Mouse (Mus musculus) liver, postnatal 0 days (tissue): ENCODE measurements around the gene Serpina5. TPM values are rescaled to one million over a fixed set of nuclear protein-coding genes. Genes with fewer than 3 reads are reported as not detected.
"Not testable (repeated sequence)": the region's sequence is repeated elsewhere in the genome, so short reads cannot be mapped to it uniquely, and the experiment has no call there.

Source experiments
- ATAC-seq: fragments of 200-750 bp; cut with Nextera tagmentation; 2 replicates; pipeline ENCODE4 v1.8.0; 2017; ENCODE audit warnings: mild to moderate bottlenecking, moderate library complexity
- DNase-seq: peaks from one replicate; pipeline ENCODE4 v3.0.0-alpha.2; 2016
- H3K27ac ChIP-seq: fragments of 300-500 bp; sonication (generic); 2 replicates; pipeline ENCODE4 v1.5.1; 2014; ENCODE audit warnings: antibody characterized with exemption, moderate library complexity, mild to moderate bottlenecking, low read depth
- H3K27me3 ChIP-seq: fragments of 300-500 bp; sonication (generic); 2 replicates; pipeline ENCODE4 v1.6.1; 2014; ENCODE audit warnings: low read length, control low read depth, mixed read lengths; ENCODE audit not compliant: insufficient read depth
- H3K36me3 ChIP-seq: fragments of 300-500 bp; sonication (generic); replicated peaks from 2 replicates; pipeline ENCODE4 v1.6.1; 2014; ENCODE audit warnings: mild to moderate bottlenecking, control low read depth, low read length, moderate library complexity, mixed read lengths; ENCODE audit not compliant: insufficient read depth
- H3K4me1 ChIP-seq: fragments of 300-500 bp; sonication (generic); 2 replicates; pipeline ENCODE4 v1.6.1; 2014; ENCODE audit warnings: antibody characterized with exemption, mild to moderate bottlenecking, control low read depth; ENCODE audit not compliant: insufficient read depth
- H3K4me2 ChIP-seq: fragments of 300-500 bp; sonication (generic); 2 replicates; pipeline ENCODE4 v1.6.1; 2014; ENCODE audit warnings: low read depth, mild to moderate bottlenecking, low read length, moderate library complexity, mixed read lengths
- H3K4me3 ChIP-seq: fragments of 300-500 bp; sonication (generic); 2 replicates; pipeline ENCODE4 v1.5.1; 2014; ENCODE audit warnings: low read depth, low read length
- H3K9ac ChIP-seq: fragments of 300-500 bp; sonication (generic); replicated peaks from 2 replicates; pipeline ENCODE4 v1.6.1; 2014; ENCODE audit warnings: mild to moderate bottlenecking, moderate library complexity
- H3K9me3 ChIP-seq: fragments of 300-500 bp; sonication (generic); 2 replicates; pipeline ENCODE4 v1.6.1; 2016; ENCODE audit warnings: mild to moderate bottlenecking, control low read depth, low read length, mixed read lengths
- CTCF ChIP-seq: sonication (generic); IDR thresholded peaks from 2 replicates; pipeline ENCODE4 v1.5.1; 2016; ENCODE audit warnings: antibody characterized with exemption, low read depth
- EP300 ChIP-seq: IDR thresholded peaks from 2 replicates; pipeline ENCODE4 v1.6.1; 2016; ENCODE audit warnings: antibody characterized with exemption, low read depth, mild to moderate bottlenecking
- WGBS: fragments of 180-500 bp; shearing (Covaris S2); extraction: QIAGEN DNeasy Blood & Tissue Kit; methylation state at CpG from one replicate; pipeline ENCODE4 v1.1.7; 2014; ENCODE audit not compliant: insufficient replicate concordance; 5-methylcytosine and 5-hydroxymethylcytosine counted together
- polyA plus RNA-seq: library from polyadenylated mRNA; unstranded; fragments of >200 nt; fragmentation: Nextera tagmentation; extraction: Ambion mirVana; gene quantifications from 2 replicates; pipeline ENCODE4 v1.2.1, GENCODE M21; 2015

Gene Serpina5
- polyA plus RNA-seq, 1 experiment from 2014 or later: 0.54 TPM

- TF ChIP-seq EP300 (peak; percentile 36; the same call in 1 of the 2 replicates), CTCF (no peak)
- H3K4me3 ChIP-seq: no peak overlapping the region
- no peak overlapping the region for H3K9ac ChIP-seq
- 0 out of 2 replicates have a peak, but pooled peaks cover 3% of the 10 kb centered on the region for H3K4me1 ChIP-seq
- H3K27ac ChIP-seq: peak overlapping the region; percentile 55
- H3K4me2 ChIP-seq: no peak overlapping the region
- no peaks in the 10 kb centered on the region for H3K36me3 ChIP-seq
- WGBS: 44% methylated on average over 2 of the region's 2 CpGs
- DNase-seq (no peak), ATAC-seq (peak; percentile 78)
- H3K9me3 ChIP-seq: no peaks in the 10 kb centered on the region
- H3K27me3 ChIP-seq: no peaks in the 10 kb centered on the region
Observed at GRCm38 (mm10) chr12:104090119-104090518, 10.8 kb upstream of the Serpina5 start.

GRCm38 (mm10) chr12:104091303-104091702 lies 9.6 kb upstream of the Serpina5 start:
- H3K9ac ChIP-seq: no peak overlapping the region
- WGBS: 79% methylated on average over 1 of the region's 1 CpGs
- H3K9me3 ChIP-seq: no peaks in the 10 kb centered on the region
- ATAC-seq (no peak), DNase-seq (no peak)
- H3K36me3 ChIP-seq: no peaks in the 10 kb centered on the region
- H3K27ac ChIP-seq: no peak overlapping the region
- TF ChIP-seq EP300: no peak
- TF ChIP-seq CTCF: no peak
- H3K4me2 ChIP-seq: no peak overlapping the region
- H3K4me3 ChIP-seq: no peak overlapping the region
- H3K4me1 ChIP-seq: 0 out of 2 replicates have a peak, but pooled peaks cover 3% of the 10 kb centered on the region
- no peaks in the 10 kb centered on the region for H3K27me3 ChIP-seq

- Histone ChIP-seq H3K4me3 (no peak overlapping the region), H3K4me2 (no peak overlapping the region), H3K36me3 (no peaks in the 10 kb centered on the region), H3K27ac (peak overlapping the region; percentile 79), H3K9ac (no peak overlapping the region), H3K4me1 (peaks cover 21% of the 10 kb centered on the region), H3K9me3 (no peaks in the 10 kb centered on the region), H3K27me3 (no peaks in the 10 kb centered on the region)
- DNase-seq (no peak), ATAC-seq (peak; percentile 81)
- peak; percentile 22; the same call in 1 of the 2 replicates for TF ChIP-seq EP300
- TF ChIP-seq CTCF: no peak
Observed at GRCm38 (mm10) chr12:104105847-104106246, 4.9 kb downstream of the Serpina5 start.

GRCm38 (mm10) chr12:104106919-104107318 lies 6.0 kb downstream of the Serpina5 start:
- H3K27me3 ChIP-seq: no peaks in the 10 kb centered on the region
- ATAC-seq (peak; percentile 72), DNase-seq (no peak)
- peaks cover 21% of the 10 kb centered on the region for H3K4me1 ChIP-seq
- H3K27ac ChIP-seq: peak overlapping the region; percentile 79
- H3K4me3 ChIP-seq: no peak overlapping the region
- no peak overlapping the region for H3K4me2 ChIP-seq
- H3K9ac ChIP-seq: no peak overlapping the region
- H3K36me3 ChIP-seq: no peaks in the 10 kb centered on the region
- no peaks in the 10 kb centered on the region for H3K9me3 ChIP-seq
- TF ChIP-seq CTCF: no peak
- peak; percentile 26; the same call in 1 of the 2 replicates for TF ChIP-seq EP300

GRCm38 (mm10) chr12:104108507-104108906 lies 7.6 kb downstream of the Serpina5 start:
- ATAC-seq: no peak
- Histone ChIP-seq H3K9me3 (no peaks in the 10 kb centered on the region), H3K4me2 (no peak overlapping the region), H3K27me3 (no peaks in the 10 kb centered on the region), H3K36me3 (no peaks in the 10 kb centered on the region), H3K9ac (no peak overlapping the region), H3K27ac (peak overlapping the region; percentile 30; the same call in 1 of the 2 replicates), H3K4me1 (peaks cover 21% of the 10 kb centered on the region), H3K4me3 (no peak overlapping the region)
- TF ChIP-seq EP300: no peak
- no peak for TF ChIP-seq CTCF
- 49% methylated on average over 2 of the region's 2 CpGs for WGBS
- DNase-seq: no peak

GRCm38 (mm10) chr12:104112333-104112732 lies 11.4 kb downstream of the Serpina5 start, which contains the start of gene Serpina3a:
Serpina3a (plus strand) TSS chr12:104112724.
- ATAC-seq, H3K4me3 ChIP-seq: not testable (repeated sequence)

More at GRCm38 (mm10) chr12:104112333-104112732, 11.4 kb downstream of the Serpina5 start, which contains the start of gene Serpina3a:
- not testable (repeated sequence) for H3K36me3 ChIP-seq, H3K4me2 ChIP-seq, H3K9ac ChIP-seq, H3K9me3 ChIP-seq, DNase-seq, H3K27me3 ChIP-seq, H3K27ac ChIP-seq
- peaks cover 19% of the 10 kb centered on the region for H3K4me1 ChIP-seq
- WGBS: 82% methylated on average over 11 of the region's 11 CpGs
